Mouse (Mus musculus): ENCODE measurements at regions not wholly inside any gene's neighbourhood (a gene's known extent, or its start where the extent isn't known, plus 50 kb on each side); places are given as distances from the start of the nearest gene placed in this dataset.

DNA sequence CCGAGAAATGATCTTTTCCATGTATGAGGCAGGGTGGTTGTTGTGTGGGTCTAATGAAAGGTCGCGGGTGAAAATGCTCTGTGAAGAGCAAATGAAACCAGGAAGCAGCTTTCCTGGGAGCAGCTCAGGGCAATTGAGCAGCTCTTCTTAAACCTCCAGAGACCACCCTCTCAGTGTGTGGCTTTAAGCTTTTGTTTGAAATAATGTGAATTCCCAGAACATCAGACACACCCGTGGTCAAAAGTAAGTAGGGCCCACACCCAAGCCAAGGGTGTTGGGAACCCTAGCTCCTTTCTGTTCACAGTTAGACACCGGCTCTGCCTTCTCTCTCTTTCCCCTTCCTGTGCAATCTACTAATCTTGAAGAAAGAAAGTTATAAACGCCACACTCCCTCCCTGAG, 450.5 kb downstream of the Bnc2 start:
- no peak overlapping the region for H3K9ac ChIP-seq (ENCODE audit: low read depth, low read length)
- H3K4me1 ChIP-seq (ENCODE audit: control insufficient read depth, insufficient read depth, low read depth, low read length): no peaks in the 10 kb centered on the region
- no peak overlapping the region for H3K27ac ChIP-seq (ENCODE audit: low read depth, low read length)
- no peak overlapping the region for H3K4me3 ChIP-seq (ENCODE audit: low read length)
- H3K9me3 ChIP-seq (ENCODE audit: control insufficient read depth, low read length): no peaks in the 10 kb centered on the region
- no peak for ATAC-seq
- H3K4me2 ChIP-seq (ENCODE audit: low read length): no peak overlapping the region
- WGBS: 75% methylated on average over 6 of the region's 6 CpGs
- no peaks in the 10 kb centered on the region for H3K27me3 ChIP-seq (replicated peaks; ENCODE audit: control insufficient read depth, insufficient read depth, low read length)
- H3K36me3 ChIP-seq (ENCODE audit: control insufficient read depth, insufficient read depth, low read length): no peaks in the 10 kb centered on the region
